Mouse (Mus musculus) MEL (cell line): ENCODE measurements around the gene Aqp11. TPM values are rescaled to one million over a fixed set of nuclear protein-coding genes. Genes with fewer than 3 reads are reported as not detected.
A peak's percentile ranks its signal among the peaks of the same experiment; 100 is the strongest.

Source experiments
- DNase-seq: peaks from one replicate; pipeline ENCODE4 v3.0.0; 2011; ENCODE audit warnings: low read depth, low spot score
- H3K27ac ChIP-seq: 2 replicates; pipeline ENCODE4 v1.5.1; 2012; ENCODE audit warnings: low read depth, mild to moderate bottlenecking, control low read depth, low read length, moderate library complexity; ENCODE audit not compliant: control insufficient read depth
- H3K27me3 ChIP-seq, 2 experiments: fragments of 150-350 bp in 1 of 2; sonication (generic) in 1 of 2; 2 replicates each; pipeline ENCODE4 v1.6.1; 2012; ENCODE audit warnings: low read length in 2 of 2, mild to moderate bottlenecking in 2 of 2, improper control_type of control experiment in 1 of 2, moderate library complexity in 1 of 2; ENCODE audit not compliant: insufficient read depth in 2 of 2, control insufficient read depth in 1 of 2
- H3K36me3 ChIP-seq, 2 experiments: 2 replicates each; pipeline ENCODE4 v1.6.1; 2012 to 2014; ENCODE audit warnings: low read length in 2 of 2, improper control_type of control experiment in 1 of 2, inconsistent platforms in 1 of 2, mild to moderate bottlenecking in 1 of 2; ENCODE audit not compliant: insufficient read depth in 2 of 2, control insufficient read depth in 1 of 2
- H3K4me1 ChIP-seq, 2 experiments: fragments of 150-350 bp in 1 of 2; sonication (generic) in 1 of 2; 2 replicates each; pipeline ENCODE4 v1.6.1; 2012; ENCODE audit warnings: low read length in 2 of 2, improper control_type of control experiment in 1 of 2, mild to moderate bottlenecking in 1 of 2; ENCODE audit not compliant: insufficient read depth in 2 of 2, control insufficient read depth in 1 of 2
- H3K4me3 ChIP-seq, 2 experiments: fragments of 150-350 bp in 1 of 2; sonication (generic) in 1 of 2; 2 replicates each; pipeline ENCODE4 v1.5.1; 2012; ENCODE audit warnings: low read depth in 2 of 2, low read length in 2 of 2, mild to moderate bottlenecking in 2 of 2, moderate library complexity in 2 of 2, control low read depth in 1 of 2, improper control_type of control experiment in 1 of 2; ENCODE audit not compliant: control insufficient read depth in 1 of 2, insufficient read depth in 1 of 2
- H3K79me2 ChIP-seq: 2 replicates; pipeline ENCODE4 v1.6.1; 2012; ENCODE audit warnings: mild to moderate bottlenecking, low read length, moderate library complexity; ENCODE audit not compliant: control insufficient read depth, poor library complexity, insufficient read depth
- H3K9ac ChIP-seq: 2 replicates; pipeline ENCODE4 v1.6.1; 2012; ENCODE audit warnings: low read depth, mild to moderate bottlenecking, control low read depth, low read length, moderate library complexity; ENCODE audit not compliant: control insufficient read depth, poor library complexity, severe bottlenecking
- H3K9me3 ChIP-seq: fragments of 150-350 bp; sonication (generic); replicated peaks from 2 replicates; pipeline ENCODE4 v1.6.1; 2012; ENCODE audit warnings: mild to moderate bottlenecking, low read length, improper control_type of control experiment, moderate library complexity; ENCODE audit not compliant: insufficient read depth
- BHLHE40 ChIP-seq: IDR thresholded peaks from 2 replicates; pipeline ENCODE4 v1.6.1; 2012; ENCODE audit warnings: low read depth, mild to moderate bottlenecking, inconsistent platforms, low read length, improper control_type of control experiment, borderline replicate concordance
- CHD1 ChIP-seq: IDR thresholded peaks from 2 replicates; pipeline ENCODE4 v1.6.1; 2012; ENCODE audit warnings: low read depth, mild to moderate bottlenecking, inconsistent platforms, low read length, improper control_type of control experiment
- CTCF ChIP-seq, 3 experiments: IDR thresholded peaks in 2 of 3; conservative IDR thresholded peaks in 1 of 3; 2 replicates each; pipeline ENCODE4 v1.5.1; 2011 to 2012; ENCODE audit warnings: low read length in 3 of 3, low read depth in 2 of 3, mild to moderate bottlenecking in 2 of 3, improper control_type of control experiment in 1 of 3, inconsistent platforms in 1 of 3, mixed read lengths in 1 of 3, moderate library complexity in 1 of 3; ENCODE audit not compliant: control insufficient read depth in 1 of 3, insufficient read depth in 1 of 3, poor library complexity in 1 of 3, severe bottlenecking in 1 of 3
- ELF1 ChIP-seq: IDR thresholded peaks from 2 replicates; pipeline ENCODE4 v1.6.1; 2014; ENCODE audit warnings: low read depth, mild to moderate bottlenecking, inconsistent platforms, low read length, improper control_type of control experiment, moderate library complexity
- EP300 ChIP-seq, 2 experiments: IDR thresholded peaks; 2 replicates each; pipeline ENCODE4 v1.6.1; 2011; ENCODE audit warnings: improper control_type of control experiment in 2 of 2, low read length in 2 of 2, low read depth in 1 of 2, mild to moderate bottlenecking in 1 of 2
- ETS1 ChIP-seq: IDR thresholded peaks from 2 replicates; pipeline ENCODE4 v1.6.1; 2012; ENCODE audit warnings: low read depth, mild to moderate bottlenecking, inconsistent platforms, low read length, improper control_type of control experiment, moderate library complexity
- GATA1 ChIP-seq: IDR thresholded peaks from 2 replicates; pipeline ENCODE4 v1.6.1; 2011; ENCODE audit warnings: low read depth, low read length, improper control_type of control experiment
- HCFC1 ChIP-seq: IDR thresholded peaks from 2 replicates; pipeline ENCODE4 v1.6.1; 2012; ENCODE audit warnings: low read depth, mild to moderate bottlenecking, inconsistent platforms, low read length, improper control_type of control experiment, moderate library complexity
- MAFK ChIP-seq: IDR thresholded peaks from 2 replicates; pipeline ENCODE4 v1.6.1; 2011; ENCODE audit warnings: low read depth, mild to moderate bottlenecking, low read length, improper control_type of control experiment, borderline replicate concordance
- MAX ChIP-seq: IDR thresholded peaks from 2 replicates; pipeline ENCODE4 v1.6.1; 2011; ENCODE audit warnings: low read length, improper control_type of control experiment
- NRF1 ChIP-seq: IDR thresholded peaks from 2 replicates; pipeline ENCODE4 v1.6.1; 2014; ENCODE audit warnings: low read depth, mild to moderate bottlenecking, inconsistent platforms, low read length, improper control_type of control experiment, moderate library complexity; ENCODE audit not compliant: poor library complexity, insufficient read depth, severe bottlenecking
- RAD21 ChIP-seq: IDR thresholded peaks from 2 replicates; pipeline ENCODE4 v1.6.1; 2011; ENCODE audit warnings: mild to moderate bottlenecking, low read depth, low read length, improper control_type of control experiment
- SIN3A ChIP-seq: IDR thresholded peaks from 2 replicates; pipeline ENCODE4 v1.6.1; 2012; ENCODE audit warnings: low read length, improper control_type of control experiment, inconsistent platforms
- SMC3 ChIP-seq: IDR thresholded peaks from 2 replicates; pipeline ENCODE4 v1.6.1; 2011; ENCODE audit warnings: low read depth, low read length, improper control_type of control experiment
- TAL1 ChIP-seq: IDR thresholded peaks from 2 replicates; pipeline ENCODE4 v1.6.1; 2012; ENCODE audit warnings: mild to moderate bottlenecking, inconsistent platforms, low read length, moderate library complexity, mixed read lengths
- TCF12 ChIP-seq: IDR thresholded peaks from 2 replicates; pipeline ENCODE4 v1.6.1; 2014; ENCODE audit warnings: low read depth, mild to moderate bottlenecking, inconsistent platforms, low read length, improper control_type of control experiment, moderate library complexity
- UBTF ChIP-seq: IDR thresholded peaks from 2 replicates; pipeline ENCODE4 v1.6.1; 2012; ENCODE audit warnings: low read depth, mild to moderate bottlenecking, inconsistent platforms, low read length, improper control_type of control experiment, moderate library complexity, borderline replicate concordance; ENCODE audit not compliant: insufficient read depth
- ZC3H11A ChIP-seq: IDR thresholded peaks from 2 replicates; pipeline ENCODE4 v1.6.1; 2012; ENCODE audit warnings: low read depth, mild to moderate bottlenecking, inconsistent platforms, low read length, improper control_type of control experiment
- ZKSCAN1 ChIP-seq: IDR thresholded peaks from 2 replicates; pipeline ENCODE4 v1.6.1; 2012; ENCODE audit warnings: low read depth, mild to moderate bottlenecking, inconsistent platforms, low read length, improper control_type of control experiment, moderate library complexity
- ZMIZ1 ChIP-seq: IDR thresholded peaks from 2 replicates; pipeline ENCODE4 v1.6.1; 2012; ENCODE audit warnings: low read depth, mild to moderate bottlenecking, inconsistent platforms, low read length, improper control_type of control experiment, moderate library complexity
- ZNF384 ChIP-seq: IDR thresholded peaks from 2 replicates; pipeline ENCODE4 v1.6.1; 2012; ENCODE audit warnings: low read depth, mild to moderate bottlenecking, inconsistent platforms, low read length, improper control_type of control experiment
- polyA plus RNA-seq, 2 experiments: library from polyadenylated mRNA; stranded (reverse) in 1 of 2; unstranded in 1 of 2; fragments of >175 nt in 1 of 2; fragments of >200 nt in 1 of 2; gene quantifications; 2 replicates each; pipeline versions ENCODE4 v1.2.1 to v1.2.4; 2012; ENCODE audit warnings: low replicate concordance in 2 of 2, low read depth in 1 of 2; ENCODE audit not compliant: insufficient read length in 2 of 2, insufficient read depth in 1 of 2, missing spikeins in 1 of 2
- total RNA-seq: library from RNA; depleted of rRNA; stranded (reverse); fragments of 300-350 nt; gene quantifications from 2 replicates; pipeline ENCODE4 v1.2.3, GENCODE M21; 2012

The Aqp11 gene
- total and polyA plus RNA-seq, 3 experiments, result 0.89 to 3.9 TPM; not detected in 1

DNA sequence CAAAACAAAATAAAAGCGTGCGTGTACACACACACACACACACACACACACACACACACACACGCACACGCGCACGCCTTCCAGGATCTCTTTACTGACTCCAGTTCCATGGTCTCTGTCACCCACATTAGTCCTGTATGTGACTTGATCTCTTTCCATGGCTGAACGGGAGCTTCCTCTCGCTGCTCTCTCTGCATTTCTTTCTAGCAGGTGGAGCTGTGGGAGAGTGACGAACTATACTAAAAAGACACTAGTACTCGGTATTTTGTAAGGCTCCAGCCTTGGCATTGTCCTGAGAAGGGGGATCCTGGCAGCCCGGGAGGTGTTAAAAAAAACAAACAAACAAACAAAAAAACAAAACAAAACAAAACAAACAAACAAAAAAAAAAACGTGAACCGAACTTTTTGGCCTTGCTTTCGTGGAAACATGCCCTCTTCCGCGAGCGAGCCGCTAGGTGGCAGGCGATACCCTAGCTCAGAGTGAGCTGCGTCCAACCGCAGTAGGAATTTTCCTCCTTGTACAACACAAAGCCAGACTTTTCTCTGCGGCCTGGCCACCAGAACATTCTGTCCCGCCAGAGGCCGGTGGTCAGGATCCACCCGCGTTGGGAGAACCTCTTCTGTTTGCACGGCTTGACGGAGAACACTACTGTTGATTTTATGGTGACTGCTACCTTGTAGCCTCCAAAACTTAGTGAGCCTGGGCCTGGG, 9.9 kb upstream of the Aqp11 start (continued):
- TF ChIP-seq SIN3A, result peak; percentile 83
- no peak for TF ChIP-seq HCFC1
- TF ChIP-seq ELF1, result peak; percentile 28; the same call in 1 of the 2 replicates
- TF ChIP-seq GATA1, result no peak
- TF ChIP-seq, all 39 proteins: peak for 19

DNA sequence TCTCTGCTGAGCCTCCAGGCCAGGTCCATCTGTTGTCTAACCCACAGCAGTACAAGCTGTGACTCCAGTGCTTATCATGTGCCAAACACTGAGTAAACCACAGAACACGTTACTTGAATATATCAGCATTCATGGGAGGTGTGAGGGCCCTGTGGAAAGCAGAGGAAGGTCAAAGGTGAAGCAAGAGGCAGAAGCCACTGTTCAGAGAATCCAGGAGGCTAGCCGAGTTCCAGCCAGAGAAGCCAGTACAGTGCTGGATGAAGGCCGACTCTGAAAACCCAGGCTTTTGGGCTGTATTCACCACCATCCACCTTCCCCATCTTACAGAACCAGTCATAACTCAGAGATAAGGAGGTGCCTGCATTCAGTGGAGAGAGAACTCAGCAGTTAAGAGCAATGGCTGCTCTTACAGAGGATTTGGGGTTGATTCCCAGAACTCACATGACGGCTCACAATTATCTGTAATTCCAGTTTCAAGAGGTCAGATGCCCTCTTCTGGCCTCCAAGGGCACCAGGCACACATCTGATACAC, 9.2 kb upstream of the Aqp11 start:
- Histone ChIP-seq H3K79me2 (no peaks in the 10 kb centered on the region), H3K9me3 (no peaks in the 10 kb centered on the region), H3K4me3 (peak overlapping the region; percentile 52 to 69), H3K36me3 (peaks cover 0 to 4% of the 10 kb centered on the region in 2 experiments; a peak in 2 of 4 replicates), H3K4me1 (peaks cover 2 to 6% of the 10 kb centered on the region in 2 experiments; a peak in 3 of 4 replicates), H3K9ac (peak overlapping the region; percentile 79), H3K27me3 (no peaks in the 10 kb centered on the region), H3K27ac (peak overlapping the region; percentile 80)
- TF ChIP-seq SMC3 (peak; percentile 14; the same call in 1 of the 2 replicates), GATA1 (peak; percentile 28; the same call in 1 of the 2 replicates), TAL1 (peak; percentile 64), BHLHE40 (peak; percentile 71; the same call in 1 of the 2 replicates), CHD1 (no peak), EP300 (IDR thresholded peaks at IDR 0.05; ENCODE audit: low read depth in 1 of 2, low read length in 2 of 2) (peak; percentile 30 to 68; a peak in 2 of 4 replicates), TCF12 (peak; percentile 45; the same call in 1 of the 2 replicates), ZMIZ1 (no peak), ETS1 (0 out of 2 replicates have a peak, but pooled peaks have one; percentile 48), CTCF (IDR thresholded peaks at IDR 0.05 in 2 of 3, conservative IDR thresholded peaks at IDR 0.05 in 1 of 3; ENCODE audit: control insufficient read depth in 1 of 3, insufficient read depth in 1 of 3, low read depth in 2 of 3, low read length in 3 of 3, poor library complexity in 1 of 3, severe bottlenecking in 1 of 3) (peak in 2 of 3 experiments; percentile 11 to 26; a peak in 2 of 6 replicates), MAFK (no peak)
- DNase-seq, result peak; percentile 79

DNA sequence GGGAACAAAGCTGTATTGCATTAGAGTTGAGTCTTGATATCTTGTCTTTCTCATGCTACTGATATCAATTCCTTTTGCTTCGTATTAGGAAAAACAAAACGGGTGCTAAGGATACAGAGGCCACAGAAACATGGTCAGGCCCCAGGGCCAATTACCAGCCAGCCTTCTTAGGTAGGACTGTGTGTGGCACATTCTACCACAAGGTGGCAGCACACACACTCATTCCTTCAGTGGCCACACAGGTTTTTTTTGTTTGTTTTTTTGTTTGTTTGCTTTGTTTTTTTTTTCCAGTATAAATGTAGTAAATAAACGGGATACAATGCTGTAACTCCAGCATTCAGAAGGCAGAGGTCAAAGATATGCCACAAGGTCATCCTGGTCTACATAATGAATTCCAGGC, 7.2 kb upstream of the Aqp11 start:
- peaks cover 0 to 14% of the 10 kb centered on the region in 2 experiments; a peak in 2 of 4 replicates for H3K36me3 ChIP-seq
- DNase-seq, result peak; percentile 78
- TF ChIP-seq ZC3H11A (peak; percentile 51), CTCF (IDR thresholded peaks at IDR 0.05 in 2 of 3, conservative IDR thresholded peaks at IDR 0.05 in 1 of 3; ENCODE audit: control insufficient read depth in 1 of 3, insufficient read depth in 1 of 3, low read depth in 2 of 3, low read length in 3 of 3, poor library complexity in 1 of 3, severe bottlenecking in 1 of 3) (peak; percentile 65 to 76 (median 70)), MAFK (no peak), ZKSCAN1 (no peak), SMC3 (peak; percentile 65), GATA1 (no peak), ELF1 (no peak), NRF1 (no peak), TAL1 (no peak), TCF12 (no peak), RAD21 (peak; percentile 80), ZNF384 (peak; percentile 49; the same call in 1 of the 2 replicates), MAX (no peak), HCFC1 (no peak), ZMIZ1 (no peak), UBTF (no peak)
- H3K4me1 ChIP-seq, result peaks cover 7 to 18% of the 10 kb centered on the region in 2 experiments
- no peak overlapping the region for H3K4me3 ChIP-seq
- H3K9me3 ChIP-seq, result no peaks in the 10 kb centered on the region
- H3K27ac ChIP-seq, result no peak overlapping the region
- H3K27me3 ChIP-seq, result no peaks in the 10 kb centered on the region
- H3K9ac ChIP-seq, result no peak overlapping the region
- no peaks in the 10 kb centered on the region for H3K79me2 ChIP-seq
